Mouse (Mus musculus) heart, postnatal 4 days (tissue): ENCODE measurements around the gene Nif3l1. TPM values are rescaled to one million over a fixed set of nuclear protein-coding genes. Genes with fewer than 3 reads are reported as not detected.

Experiments
- DNase-seq: peaks from one replicate; pipeline ENCODE4 v3.0.0; 2021
- total RNA-seq, 2 experiments: library from RNA; stranded (reverse); gene quantifications; 2 replicates each; pipeline ENCODE4 v1.2.3; 2021

Gene Nif3l1
- total RNA-seq, 2 experiments from 2014 or later, result 13.7 to 18.4 TPM

DNA sequence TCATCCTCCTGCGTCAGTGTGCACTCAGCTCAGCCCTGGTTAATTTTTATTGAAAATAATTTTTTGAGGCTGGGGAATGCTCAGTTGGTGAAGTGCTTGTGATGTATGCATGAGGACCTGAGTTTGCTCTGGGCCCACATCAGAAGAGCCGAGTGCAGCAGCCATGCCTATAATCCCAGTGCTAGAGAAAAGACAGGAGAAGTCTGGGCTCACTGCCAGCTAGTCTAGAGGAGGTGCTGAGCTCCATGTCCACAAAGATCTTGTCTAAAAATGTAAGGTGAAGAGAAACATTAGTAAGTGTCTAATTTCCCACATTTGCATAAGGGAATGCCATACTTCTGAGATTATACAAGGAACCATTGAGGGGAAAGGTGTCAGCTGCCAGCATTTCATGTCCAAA, 13.9 kb downstream of the Nif3l1 start:
- DNase-seq, result peak; percentile 19

GRCm38 (mm10) chr1:58460566-58460965, 15.6 kb downstream of the Nif3l1 start:
- no peak for DNase-seq

GRCm38 (mm10) chr1:58463935-58464334, 19.0 kb downstream of the Nif3l1 start:
- no peak for DNase-seq

DNA sequence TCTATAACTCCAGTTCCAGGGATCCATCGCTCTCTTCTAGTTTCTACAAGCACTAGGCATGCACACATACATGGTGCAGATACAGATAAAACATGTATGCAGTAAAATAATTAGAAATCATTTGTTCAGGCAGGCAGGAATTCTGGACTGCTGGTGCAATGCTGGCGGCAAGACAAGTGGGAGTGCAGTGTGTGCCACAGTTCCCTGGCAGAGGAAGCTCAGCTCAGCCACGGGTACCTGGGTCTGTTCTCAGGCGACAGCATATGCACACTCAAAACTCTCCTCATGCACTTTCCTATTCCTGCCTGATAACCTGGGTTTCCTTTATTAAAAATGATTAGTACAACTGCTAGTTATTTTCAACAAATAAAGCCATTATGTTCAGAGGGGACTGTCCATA, 20.1 kb downstream of the Nif3l1 start:
- no peak for DNase-seq

GRCm38 (mm10) chr1:58465561-58465960, 20.6 kb downstream of the Nif3l1 start:
- DNase-seq, result no peak

DNA sequence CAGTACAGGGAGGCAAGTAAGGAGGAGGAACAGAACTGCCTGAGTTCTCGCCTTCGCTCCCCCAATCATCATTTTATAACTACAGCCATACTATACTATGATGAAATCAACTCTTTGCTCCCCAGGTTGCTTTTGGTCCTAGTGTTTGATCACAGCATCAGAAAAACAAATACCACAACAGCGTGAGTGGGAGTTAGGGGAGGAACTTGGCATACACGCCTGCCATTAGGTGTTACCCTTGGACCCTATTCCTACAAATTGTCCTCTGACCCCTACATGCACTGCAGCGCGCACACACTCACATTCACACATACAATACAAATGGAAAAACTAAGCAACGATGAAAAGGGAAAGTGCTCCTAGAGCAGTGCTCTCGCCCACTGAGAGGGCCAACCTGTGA, 30.7 kb downstream of the Nif3l1 start:
- DNase-seq, result no peak

DNA sequence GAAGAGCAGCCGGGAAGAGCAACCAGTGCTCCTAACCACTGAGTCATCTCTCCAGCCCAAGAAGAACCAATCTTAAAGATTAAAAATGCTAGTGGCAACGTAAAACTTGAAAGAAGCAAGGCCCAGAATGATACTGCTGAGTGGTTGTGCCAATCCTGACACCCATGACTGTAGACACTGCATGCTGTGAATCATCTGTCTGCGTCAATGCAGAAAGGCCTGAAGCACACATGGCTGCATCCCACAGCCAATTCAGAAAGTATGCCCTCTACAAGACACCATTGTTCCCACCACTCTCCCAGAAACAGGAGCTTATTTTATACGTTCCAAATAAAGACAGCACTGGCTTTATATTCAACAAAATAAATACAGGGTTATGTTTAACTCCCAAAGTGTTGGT, 37.7 kb downstream of the Nif3l1 start:
- DNase-seq, result no peak

GRCm38 (mm10) chr1:58495603-58496002, 50.7 kb downstream of the Nif3l1 start:
- DNase-seq, result no peak

DNA sequence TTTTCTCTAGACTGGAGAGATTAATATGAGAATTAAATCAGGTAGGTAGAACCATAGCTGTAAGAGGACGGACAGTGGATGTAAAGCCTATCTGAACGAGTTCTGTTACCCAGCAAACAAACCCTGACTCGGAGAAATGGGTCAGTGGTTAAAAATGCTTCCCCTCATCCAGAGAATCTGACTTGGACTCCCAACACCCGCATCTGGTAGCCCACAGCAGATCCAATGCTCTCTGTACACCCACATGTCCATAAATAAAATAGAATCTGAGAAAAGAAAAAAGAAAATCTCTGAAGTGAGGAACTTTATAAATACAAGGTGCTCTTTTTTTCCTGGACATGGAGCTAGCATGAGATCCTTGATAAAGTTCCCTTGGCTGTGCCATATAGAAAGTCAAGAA, 52.7 kb downstream of the Nif3l1 start:
- DNase-seq, result no peak

- DNase-seq, result no peak
Measured at GRCm38 (mm10) chr1:58498758-58499157, 53.8 kb downstream of the Nif3l1 start.

DNA sequence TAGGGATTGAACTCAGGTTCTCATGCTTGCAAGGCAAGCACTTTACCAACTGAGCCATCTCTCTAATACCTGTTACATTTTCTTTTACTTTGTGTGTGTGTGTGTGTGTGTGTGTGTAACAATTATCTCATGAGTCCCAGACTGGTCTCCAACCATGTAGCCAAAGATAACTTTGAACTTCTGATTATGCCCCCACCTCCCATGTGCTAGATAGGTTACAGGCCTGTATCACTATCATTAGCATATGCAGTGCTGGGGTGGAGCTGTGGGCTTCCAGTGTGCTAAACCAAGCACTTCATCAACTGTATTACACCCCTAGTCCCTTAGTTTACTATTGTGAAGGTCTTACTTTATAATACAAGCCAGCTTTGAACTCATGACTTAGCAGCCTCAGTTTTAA, 58.2 kb downstream of the Nif3l1 start:
- DNase-seq, result no peak

DNA sequence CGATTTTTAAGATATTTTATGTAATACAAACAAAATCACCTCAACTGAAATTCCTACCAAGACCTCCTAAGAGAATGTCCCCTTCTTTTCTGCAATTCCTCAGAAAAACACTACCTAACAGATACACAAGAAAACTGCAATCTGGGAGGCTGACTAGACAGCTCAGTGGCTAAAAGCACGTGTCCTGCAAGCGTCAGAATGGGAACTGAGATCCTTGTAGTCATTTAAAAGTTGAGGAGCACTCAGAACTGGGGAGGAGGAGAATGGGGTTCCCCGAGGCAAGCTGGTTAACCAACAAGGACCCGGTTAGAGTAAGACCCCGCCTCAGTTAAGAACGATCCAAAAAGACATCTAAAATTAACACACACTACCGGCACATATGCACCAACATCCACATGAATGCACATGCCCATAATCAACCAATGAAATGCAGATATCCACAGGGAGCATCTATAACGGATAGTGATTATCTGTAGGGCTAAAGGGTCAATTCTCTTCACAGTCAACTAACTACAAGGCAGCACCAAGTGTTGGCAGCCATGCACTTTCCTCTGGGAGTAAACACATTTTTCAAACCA, 58.9 kb downstream of the Nif3l1 start:
- DNase-seq, result no peak

DNA sequence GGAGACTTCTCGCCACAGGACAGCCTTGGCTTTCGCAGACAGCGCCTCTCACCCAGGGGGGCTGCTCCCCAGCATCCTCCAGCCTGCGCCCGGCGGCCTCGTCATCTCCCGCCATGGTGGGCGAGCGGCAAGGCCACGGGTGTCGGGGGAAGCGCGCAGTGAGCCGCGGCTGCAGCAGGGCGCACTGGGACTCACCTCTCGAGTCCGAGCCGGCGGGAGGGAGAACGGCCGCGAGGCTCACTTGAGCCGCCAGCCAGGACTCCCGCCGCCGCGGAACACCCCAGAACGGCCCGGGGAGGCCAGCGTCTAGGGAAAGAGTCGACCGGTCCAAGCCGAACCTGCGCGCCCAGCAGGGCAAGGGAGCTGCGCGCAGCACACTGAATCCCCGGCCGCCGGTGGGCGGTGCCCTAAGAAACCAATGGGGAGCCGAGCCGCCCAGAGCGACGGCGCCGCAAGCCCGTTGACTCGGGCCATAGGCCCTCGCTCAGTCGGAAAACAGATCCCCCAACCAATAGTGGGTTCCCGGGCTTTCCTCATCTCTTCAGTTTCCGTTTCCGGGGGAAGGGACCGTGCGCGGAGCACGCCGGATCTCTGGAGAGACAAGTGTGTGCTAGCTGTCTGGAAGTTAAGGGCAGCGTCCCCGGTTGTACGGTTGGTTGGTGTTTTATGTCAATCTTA, 59.8 kb downstream of the Nif3l1 start, which contains the start of gene Orc2:
Orc2 (minus strand) TSS at position 533 of the 678 bp plus-strand sequence.
- peak; percentile 92 for DNase-seq

DNA sequence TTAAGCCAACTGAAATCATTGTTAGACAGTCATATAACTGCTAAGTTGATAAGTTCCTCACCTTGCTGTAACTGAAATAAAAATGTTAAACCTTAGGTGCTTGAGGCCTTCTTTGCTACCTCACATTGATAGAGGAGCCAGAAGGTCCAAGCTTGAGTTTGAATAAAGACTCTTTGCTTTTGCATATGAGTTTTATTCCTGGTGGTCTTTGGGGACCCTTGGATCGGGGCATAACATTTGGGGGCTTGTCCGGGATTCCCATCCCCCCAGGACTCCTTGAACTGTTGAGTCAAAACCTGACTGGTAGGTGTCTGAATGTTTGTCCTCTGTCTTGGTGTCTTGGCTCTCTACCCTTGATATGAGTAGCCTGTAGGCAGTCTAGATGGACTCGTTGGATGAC, 62.3 kb downstream of the Nif3l1 start:
- DNase-seq, result no peak

Other genes starting within 250 kb of the Nif3l1 start
- not detected for gene Aox4, start 234.8 kb upstream of the Nif3l1 start, total RNA-seq
- gene Aox2, start 166.8 kb upstream of the Nif3l1 start, total RNA-seq, result under 1 TPM in 1 of 2 experiments, not detected in 1; 0.05 TPM
- 100 to 1,000 TPM; 135 to 136 TPM for gene Bzw1, start 52.3 kb upstream of the Nif3l1 start, total RNA-seq
- 10 to 100 TPM; 60.7 to 61.5 TPM for gene Clk1, start 21.1 kb upstream of the Nif3l1 start, total RNA-seq
- 10 to 100 TPM; 18.9 to 19.8 TPM for gene Ppil3, start 335 bp downstream of the Nif3l1 start, total RNA-seq
- 10 to 100 TPM; 16.7 to 17.7 TPM for gene Orc2, start 60.0 kb downstream of the Nif3l1 start, total RNA-seq
- 10 to 100 TPM in 1 of 2 experiments, 1 to 10 TPM in 1; 9.9 to 11.3 TPM for gene Fam126b, start 141.2 kb downstream of the Nif3l1 start, total RNA-seq
- 100 to 1,000 TPM; 174 to 189 TPM for gene Ndufb3, start 141.2 kb downstream of the Nif3l1 start, total RNA-seq